Mouse (Mus musculus): ENCODE data around the gene Gse1.
A peak's percentile ranks its signal among the peaks of the same experiment; 100 is the strongest.

Gene Gse1

DNA sequence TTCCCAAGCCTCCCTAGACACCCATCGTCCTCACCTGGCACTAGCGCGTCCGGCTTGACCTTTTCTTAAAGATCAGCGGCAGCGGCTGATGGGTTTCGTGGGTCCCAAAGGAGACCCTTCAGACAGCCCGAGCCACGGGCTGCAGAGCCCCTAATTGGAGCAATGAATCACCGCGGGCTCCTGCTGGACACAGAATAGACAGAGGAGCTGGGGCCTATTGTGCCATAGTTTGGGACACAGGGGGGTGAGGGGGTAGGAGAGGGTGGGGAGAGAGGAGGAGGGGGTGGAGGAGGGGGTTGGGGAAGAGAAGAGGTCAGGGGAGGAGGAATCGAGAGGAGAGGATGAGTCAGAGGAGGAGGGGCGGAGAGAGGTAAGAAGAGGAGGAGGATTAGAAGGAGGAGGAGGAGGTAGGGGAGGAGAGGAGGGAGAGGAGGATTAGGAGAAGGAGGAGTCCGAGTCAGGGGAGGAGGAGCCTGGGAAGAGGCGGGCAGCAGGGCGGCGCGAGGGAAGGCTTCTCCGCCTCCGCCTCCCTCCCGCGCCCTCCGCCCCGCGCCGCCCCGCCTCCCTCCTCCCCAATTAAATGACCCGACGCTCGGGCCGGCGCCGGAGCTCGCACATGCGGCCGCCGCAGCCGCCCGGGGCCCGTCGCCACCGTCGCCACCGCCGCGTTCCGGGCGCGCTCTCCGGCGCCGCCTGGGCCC lies at the start of gene Gse1:
Gene Gse1, plus strand, starts transcription at position 566 of the 701 bp plus-strand sequence.
- peak; percentile 80 for DNase-seq

DNA sequence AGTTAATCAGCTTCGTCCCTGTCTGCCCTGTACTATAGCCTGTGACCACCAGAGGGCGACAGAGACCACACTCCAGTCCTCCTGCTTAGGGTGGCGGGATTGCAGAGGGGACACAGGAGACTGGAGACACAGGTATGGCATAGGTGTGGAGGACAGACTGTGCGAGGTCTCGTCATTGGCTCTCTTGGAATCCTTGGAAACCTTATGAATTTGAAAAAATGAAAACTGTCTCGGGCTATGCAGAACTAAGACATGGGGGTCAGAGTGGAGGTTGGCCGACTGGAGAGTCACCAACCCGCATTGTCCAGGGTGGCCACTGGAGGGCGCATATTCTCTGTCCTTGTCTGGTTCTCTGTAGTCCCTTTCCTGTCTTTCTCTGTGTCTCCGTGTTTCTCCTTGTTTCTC lies 49.2 kb upstream of the Gse1 start:
- DNase-seq, result peak; percentile 93

GRCm38 (mm10) chr8:120180445-120180970 lies 47.7 kb upstream of the Gse1 start:
- no peak for DNase-seq

- DNase-seq, result no peak
Measured at GRCm38 (mm10) chr8:120181274-120181673, 47.0 kb upstream of the Gse1 start.

GRCm38 (mm10) chr8:120181861-120182414 lies 46.3 kb upstream of the Gse1 start:
- DNase-seq, result no peak

DNA sequence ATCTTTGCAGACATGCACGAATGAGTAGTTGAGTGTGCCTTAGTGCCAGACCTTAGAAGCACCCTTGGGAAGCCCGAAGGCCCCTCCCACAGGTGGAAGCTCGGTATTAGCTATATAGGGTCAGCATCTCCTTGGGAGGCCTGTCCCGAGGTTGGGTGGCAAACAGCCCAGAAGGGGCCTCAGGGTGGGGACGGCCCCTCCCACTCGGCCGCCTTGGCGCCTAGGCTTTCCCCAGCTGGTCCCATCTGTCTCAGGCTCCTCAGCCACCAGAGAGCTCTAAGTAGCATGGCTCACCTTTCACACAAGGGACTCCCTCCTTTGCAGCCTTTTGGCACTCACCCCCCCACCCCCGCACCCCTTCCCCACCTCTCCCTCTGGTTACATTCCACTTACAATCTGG lies 43.9 kb upstream of the Gse1 start:
- no peak for DNase-seq

GRCm38 (mm10) chr8:120184850-120185792 lies 43.1 kb upstream of the Gse1 start:
- peak; percentile 39 for DNase-seq

DNA sequence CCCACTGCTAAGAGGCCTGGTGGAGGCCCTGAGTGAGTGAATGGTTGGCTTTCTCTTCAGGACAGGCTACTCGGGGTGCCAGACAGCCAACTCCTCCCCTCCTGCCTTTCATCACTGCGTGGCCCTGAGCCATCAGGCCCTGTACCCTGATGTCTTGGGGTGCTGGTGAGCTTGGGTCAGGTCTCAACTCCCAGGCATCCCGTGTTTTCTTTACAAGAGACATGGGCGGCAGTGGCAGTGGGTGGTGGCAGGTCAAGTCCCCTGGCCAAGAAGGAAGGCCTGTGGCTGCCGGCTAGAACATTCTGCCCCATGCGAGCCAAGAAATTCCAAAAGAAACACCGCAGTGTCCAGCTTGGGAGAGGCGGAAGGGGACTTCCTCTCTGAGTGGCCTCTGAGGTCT lies 41.8 kb upstream of the Gse1 start:
- DNase-seq, result peak; percentile 60

GRCm38 (mm10) chr8:120188510-120188909 lies 39.7 kb upstream of the Gse1 start:
- peak; percentile 78 for DNase-seq

GRCm38 (mm10) chr8:120189440-120189839 lies 38.8 kb upstream of the Gse1 start:
- DNase-seq, result peak; percentile 49

DNA sequence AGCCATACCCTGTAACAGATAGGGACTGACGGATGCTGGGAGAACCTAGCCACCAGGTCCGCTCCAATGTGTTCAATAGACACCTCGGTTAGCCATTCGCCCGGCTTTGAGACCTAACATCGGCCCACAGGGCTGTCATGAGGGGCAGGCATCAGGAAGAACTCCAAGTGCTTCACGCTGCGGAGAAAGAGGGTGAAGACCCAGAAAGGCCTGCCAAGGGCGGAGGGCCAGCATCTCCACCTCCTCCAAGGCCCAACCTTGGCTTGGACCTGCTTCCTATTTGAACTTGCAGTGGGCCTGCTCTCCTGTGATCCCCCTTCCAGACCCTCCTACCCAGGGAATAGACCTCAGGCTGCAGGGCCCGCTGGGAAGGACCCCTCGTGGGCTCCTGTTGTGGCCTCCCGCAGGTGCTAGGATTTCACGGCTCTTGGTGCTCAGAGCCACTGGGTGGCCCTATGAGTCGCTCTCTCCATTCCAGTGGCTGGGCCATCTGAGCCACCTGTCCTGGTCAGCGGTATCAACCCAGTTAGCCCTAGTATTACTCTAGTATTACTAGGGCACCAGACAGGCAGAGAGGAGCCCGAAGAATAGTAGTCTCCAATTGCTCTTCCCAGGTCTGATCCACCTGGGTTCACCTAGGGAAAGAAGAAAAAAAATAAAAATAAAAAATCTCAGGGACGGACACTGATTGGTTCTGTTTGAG lies 38.0 kb upstream of the Gse1 start:
- no peak for DNase-seq

DNA sequence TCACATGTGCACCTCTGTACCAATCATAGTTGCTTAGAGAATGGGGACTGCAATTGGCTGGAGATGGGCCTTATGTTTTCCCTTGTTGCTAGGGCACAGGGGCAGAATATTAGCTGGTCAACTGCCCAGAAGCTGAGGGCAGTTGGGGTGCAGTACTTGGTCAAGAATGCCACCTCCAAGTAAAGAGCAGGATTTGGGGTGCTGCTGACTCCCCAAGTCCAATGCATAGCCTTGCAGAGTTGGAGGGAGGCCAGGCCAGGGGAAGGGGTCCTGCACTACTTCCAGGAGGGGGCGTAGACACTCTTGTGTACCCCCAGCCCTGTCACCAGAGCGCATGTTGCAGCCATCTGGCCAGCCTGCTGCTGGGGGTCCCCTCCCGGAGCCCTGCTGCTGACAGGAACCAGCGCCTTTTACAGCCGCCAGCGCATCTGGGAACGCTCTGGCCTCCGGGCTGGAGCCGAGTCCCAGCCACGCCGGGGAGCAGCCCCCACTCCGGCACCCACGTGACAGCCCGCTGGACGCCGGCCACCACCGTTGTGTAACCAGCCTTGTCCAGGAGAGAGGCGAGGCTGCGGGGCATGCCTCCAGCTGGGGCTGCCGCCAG lies 37.3 kb upstream of the Gse1 start:
- DNase-seq, result peak; percentile 94

DNA sequence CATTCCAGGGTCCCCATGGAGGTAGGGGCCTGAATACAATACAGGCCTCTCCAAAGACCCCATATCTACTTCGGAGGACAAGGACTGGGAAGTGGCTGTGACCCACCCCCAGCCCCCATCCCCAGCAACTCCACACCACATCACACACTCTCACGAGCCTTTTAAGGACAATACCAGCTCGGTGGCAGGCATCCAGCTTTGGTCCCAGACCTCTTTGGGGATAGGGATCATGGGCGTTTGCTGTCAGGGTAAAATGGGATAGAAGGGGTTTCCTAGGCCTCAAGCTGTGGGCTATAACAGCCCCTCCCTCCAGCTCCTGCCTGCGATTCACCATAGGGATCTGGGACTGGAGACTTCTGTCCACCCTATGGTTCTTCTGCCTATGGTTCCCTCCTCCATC lies 36.6 kb upstream of the Gse1 start:
- no peak for DNase-seq

- no peak for DNase-seq
Measured at GRCm38 (mm10) chr8:120192118-120192517, 36.1 kb upstream of the Gse1 start.

DNA sequence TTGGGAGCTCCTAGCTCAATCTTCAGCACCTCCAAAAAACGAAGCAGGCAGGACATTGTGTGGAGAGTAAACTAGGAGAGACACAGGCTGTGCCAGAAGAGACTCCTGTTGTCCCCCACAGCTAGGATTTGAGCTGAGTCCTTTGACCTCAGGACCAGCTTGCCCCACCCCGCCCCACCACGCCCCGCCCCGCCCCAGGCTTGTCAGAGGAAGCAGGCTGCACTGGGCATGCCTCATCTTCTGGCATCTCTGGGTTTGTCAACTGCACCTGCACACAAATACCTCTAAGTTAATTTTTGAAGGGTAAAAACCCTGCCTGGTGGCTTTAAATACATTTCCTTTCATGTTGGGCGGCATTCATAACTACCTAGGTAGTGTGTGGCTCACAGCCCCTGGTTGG lies 26.9 kb upstream of the Gse1 start:
- DNase-seq, result no peak

DNA sequence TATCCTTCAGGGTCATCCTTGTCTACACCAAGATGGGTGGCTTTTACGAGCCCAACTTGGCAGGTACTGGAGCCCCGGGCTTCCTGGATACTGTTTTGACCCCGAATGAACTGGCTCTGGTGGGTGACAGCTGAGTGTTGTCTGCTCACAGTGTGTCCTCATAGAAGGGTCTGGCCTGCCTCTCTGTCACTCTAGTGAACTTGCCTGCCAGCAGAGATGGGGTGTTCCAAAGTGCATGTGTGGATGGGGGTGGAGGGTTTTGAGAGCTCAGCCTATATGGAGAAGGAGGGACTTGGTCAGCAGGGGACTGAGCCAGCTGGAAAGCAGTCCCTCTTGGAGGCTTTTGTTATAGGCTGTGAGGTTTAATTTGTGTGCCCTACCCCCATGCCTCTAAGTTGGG lies 25.7 kb upstream of the Gse1 start:
- DNase-seq, result no peak

DNA sequence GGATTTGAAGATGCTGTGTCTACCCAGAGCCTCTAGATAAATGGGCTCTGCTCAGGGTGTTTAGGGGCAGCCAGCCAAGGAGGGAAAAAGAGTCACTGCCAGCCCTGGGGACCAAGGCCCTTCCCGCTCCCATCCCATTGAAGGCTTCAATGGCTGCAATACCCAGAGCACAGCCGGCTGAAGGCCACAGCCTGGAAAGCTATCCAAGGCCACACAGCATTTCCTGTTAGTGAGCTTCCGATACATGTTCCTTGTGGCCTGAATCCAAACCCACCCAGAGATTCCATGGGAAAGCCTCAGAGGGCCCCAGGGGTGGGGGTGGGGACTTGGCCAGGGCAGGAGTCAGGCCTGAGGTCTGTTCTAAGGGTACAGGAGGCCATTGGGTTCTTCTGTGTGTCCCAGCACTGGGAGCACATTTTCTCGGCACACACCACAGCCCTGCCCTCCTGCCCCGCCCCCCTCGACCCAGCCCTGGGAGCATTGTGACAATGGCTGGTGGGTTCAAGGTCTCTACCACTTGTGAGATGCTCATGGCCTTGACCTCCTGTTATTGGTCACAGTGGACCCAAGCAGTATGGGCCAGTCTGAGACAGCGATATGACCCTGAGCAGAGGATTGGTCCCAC lies 23.4 kb upstream of the Gse1 start:
- peak; percentile 52 for DNase-seq

- DNase-seq, result no peak
Measured at GRCm38 (mm10) chr8:120205916-120206315, 22.3 kb upstream of the Gse1 start.

DNA sequence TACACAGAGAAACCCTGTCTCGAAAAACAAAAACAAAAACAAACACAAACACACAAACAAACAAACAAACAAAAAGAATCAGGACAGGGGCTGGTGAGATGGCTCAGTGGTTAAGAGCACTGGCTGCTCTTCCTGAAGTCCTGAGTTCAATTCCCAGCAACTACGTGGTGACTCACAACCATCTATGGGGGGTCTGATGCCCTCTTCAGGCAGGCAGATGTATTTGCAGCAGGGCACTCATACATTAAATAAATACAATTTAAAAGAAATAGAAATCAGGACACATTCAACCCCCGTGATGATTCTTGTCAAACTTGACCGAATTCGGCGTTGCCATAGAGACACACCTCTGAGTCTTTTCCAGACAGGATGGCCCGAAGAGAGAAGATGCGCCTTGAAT lies 20.9 kb upstream of the Gse1 start:
- DNase-seq, result no peak

- no peak for DNase-seq
Measured at GRCm38 (mm10) chr8:120208113-120208512, 20.1 kb upstream of the Gse1 start.

- no peak for DNase-seq
Measured at GRCm38 (mm10) chr8:120211345-120211744, 16.9 kb upstream of the Gse1 start.

DNA sequence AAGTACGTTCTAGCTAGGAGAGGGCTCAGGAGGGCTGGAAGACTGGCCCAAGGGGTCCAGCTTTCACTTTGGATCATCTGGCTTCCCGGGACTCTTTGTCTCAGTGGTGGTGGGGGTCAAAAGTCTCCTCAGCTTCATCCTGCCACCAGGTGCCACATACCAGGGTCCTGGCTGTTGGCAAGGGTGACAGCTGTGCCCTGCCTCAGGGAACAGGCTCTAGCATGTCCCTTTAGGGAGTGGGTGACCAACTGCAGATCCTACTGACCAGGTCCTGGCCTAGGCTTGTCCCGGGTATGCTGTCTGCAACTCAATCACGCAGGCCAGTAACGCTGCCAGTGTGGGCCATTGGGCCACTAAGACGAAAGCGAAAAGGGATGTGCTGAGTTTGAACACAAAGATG lies 15.7 kb upstream of the Gse1 start:
- DNase-seq, result no peak
